Mouse (Mus musculus) cortical plate, adult 2 months (tissue): Measurements from ENCODE around the gene Bdkrb1.

ENCODE experiments used
- CTCF ChIP-seq: fragments of 200-500 bp; IDR thresholded peaks from 2 replicates; pipeline ENCODE4 v1.5.1; 2011; ENCODE audit warnings: mild to moderate bottlenecking, control low read depth, low read length; ENCODE audit not compliant: insufficient read depth; ENCODE audit errors: extremely low read depth
- POLR2A ChIP-seq: fragments of 200-500 bp; IDR thresholded peaks from 2 replicates; pipeline ENCODE4 v1.6.1; 2011; ENCODE audit warnings: mild to moderate bottlenecking, low read length, control low read depth; ENCODE audit not compliant: insufficient read depth; ENCODE audit errors: extremely low read depth

GRCm38 (mm10) chr12:105613559-105613958, 10.7 kb downstream of the Bdkrb1 start:
- TF ChIP-seq POLR2A (no peak), CTCF (no peak)
